Mouse (Mus musculus) limb, embryonic 10.5 days (tissue): ENCODE results near the gene Ddx41. TPM values are rescaled to one million over a fixed set of nuclear protein-coding genes. Genes with fewer than 3 reads are reported as not detected.

Experiments used
- DNase-seq: peaks from one replicate; pipeline ENCODE4 v3.0.0-alpha.2; 2017; ENCODE audit warnings: low spot score
- H3K27ac ChIP-seq: fragments of 300-500 bp; sonication (generic); 2 replicates; pipeline ENCODE4 v1.5.1; 2016; ENCODE audit warnings: mild to moderate bottlenecking
- H3K27me3 ChIP-seq: fragments of 300-500 bp; sonication (generic); 2 replicates; pipeline ENCODE4 v1.6.1; 2016; ENCODE audit warnings: low read depth, mild to moderate bottlenecking; ENCODE audit not compliant: poor library complexity, severe bottlenecking
- H3K36me3 ChIP-seq: fragments of 300-500 bp; sonication (generic); 2 replicates; pipeline ENCODE4 v1.6.1; 2016; ENCODE audit warnings: mild to moderate bottlenecking, moderate library complexity
- H3K4me1 ChIP-seq: fragments of 300-500 bp; sonication (generic); 2 replicates; pipeline ENCODE4 v1.6.1; 2016
- H3K4me3 ChIP-seq: fragments of 300-500 bp; sonication (generic); 2 replicates; pipeline ENCODE4 v1.5.1; 2016; ENCODE audit warnings: mild to moderate bottlenecking, moderate library complexity
- H3K9me3 ChIP-seq: fragments of 300-500 bp; sonication (generic); replicated peaks from 2 replicates; pipeline ENCODE4 v1.6.1; 2016; ENCODE audit warnings: mild to moderate bottlenecking
- WGBS: fragments of 180-500 bp; shearing (Covaris S2); methylation state at CpG from one replicate; pipeline ENCODE4 v1.1.7; 2016; 5-methylcytosine and 5-hydroxymethylcytosine counted together
- polyA plus RNA-seq: library from polyadenylated mRNA; unstranded; fragments of >200 nt; fragmentation: Nextera tagmentation; extraction: Ambion mirVana; gene quantifications from 2 replicates; pipeline ENCODE4 v1.2.1, GENCODE M21; 2016

Ddx41 gene
- polyA plus RNA-seq, 1 experiment from 2014 or later = 94.0 TPM

GRCm38 (mm10) chr13:55495702-55496101 lies 40.8 kb downstream of the Ddx41 start:
- H3K4me3 ChIP-seq = no peak overlapping the region
- no peaks in the 10 kb centered on the region for H3K9me3 ChIP-seq
- 49% methylated on average over 4 of the region's 4 CpGs for WGBS
- H3K27ac ChIP-seq = no peak overlapping the region
- H3K36me3 ChIP-seq = peaks cover 40% of the 10 kb centered on the region
- DNase-seq = no peak
- H3K4me1 ChIP-seq = peaks cover 26% of the 10 kb centered on the region
- H3K27me3 ChIP-seq = peaks cover 10% of the 10 kb centered on the region

- Histone ChIP-seq H3K27ac (no peak overlapping the region), H3K36me3 (peaks cover 34% of the 10 kb centered on the region), H3K9me3 (no peaks in the 10 kb centered on the region), H3K4me3 (no peak overlapping the region), H3K27me3 (peaks cover 10% of the 10 kb centered on the region), H3K4me1 (peaks cover 26% of the 10 kb centered on the region)
- WGBS = 25% methylated on average over 18 of the region's 18 CpGs
- DNase-seq = no peak
These were observed 41.4 kb downstream of the Ddx41 start for GRCm38 (mm10) chr13:55494883-55495621.

- H3K9me3 ChIP-seq = no peaks in the 10 kb centered on the region
- H3K4me3 ChIP-seq = no peak overlapping the region
- H3K36me3 ChIP-seq = peaks cover 27% of the 10 kb centered on the region
- WGBS = 20% methylated on average over 2 of the region's 2 CpGs
- H3K27me3 ChIP-seq = peaks cover 10% of the 10 kb centered on the region
- no peak overlapping the region for H3K27ac ChIP-seq
- no peak for DNase-seq
- peaks cover 26% of the 10 kb centered on the region for H3K4me1 ChIP-seq
These were observed 42.2 kb downstream of the Ddx41 start for GRCm38 (mm10) chr13:55494257-55494656.

GRCm38 (mm10) chr13:55487578-55488498 lies 48.6 kb downstream of the Ddx41 start, which contains the start of gene Dbn1:
TSS of gene Dbn1 (minus strand) at chr13:55488111.
- 2% methylated on average over 73 of the region's 83 CpGs for whole genome bisulfite sequencing
- peaks cover 36% of the 10 kb centered on the region for H3K36me3 ChIP-seq
- H3K27me3 ChIP-seq = no peaks in the 10 kb centered on the region
- H3K27ac ChIP-seq = peak within 1 kb of the TSS; percentile 100
- peak within 1 kb of the TSS; percentile 100 for H3K4me3 ChIP-seq
- peaks cover 56% of the 10 kb centered on the region for H3K4me1 ChIP-seq
- DNase-seq = peak; percentile 86
- H3K9me3 ChIP-seq = no peaks in the 10 kb centered on the region

- under 1% methylated on average over 29 of the region's 29 CpGs for WGBS
- Histone ChIP-seq H3K27me3 (no peaks in the 10 kb centered on the region), H3K4me1 (peaks cover 56% of the 10 kb centered on the region)
These were observed 49.4 kb downstream of the Ddx41 start for GRCm38 (mm10) chr13:55486916-55487577.

GRCm38 (mm10) chr13:55486029-55486794 lies 50.2 kb downstream of the Ddx41 start:
- H3K27me3 ChIP-seq = no peaks in the 10 kb centered on the region
- H3K4me1 ChIP-seq = peaks cover 56% of the 10 kb centered on the region
- DNase-seq = no peak
- peak overlapping the region; percentile 100 for H3K4me3 ChIP-seq
- peak overlapping the region; percentile 100 for H3K27ac ChIP-seq
- no peaks in the 10 kb centered on the region for H3K9me3 ChIP-seq
- WGBS = 43% methylated on average over 14 of the region's 14 CpGs
- peaks cover 53% of the 10 kb centered on the region for H3K36me3 ChIP-seq

More at GRCm38 (mm10) chr13:55486916-55487577, 49.4 kb downstream of the Ddx41 start:
- peak; percentile 76 for DNase-seq
- Histone ChIP-seq H3K27ac (peak overlapping the region; percentile 100), H3K9me3 (no peaks in the 10 kb centered on the region), H3K4me3 (peak overlapping the region; percentile 100), H3K36me3 (peaks cover 44% of the 10 kb centered on the region)

- peaks cover 56% of the 10 kb centered on the region for H3K4me1 ChIP-seq
- WGBS = 36% methylated on average over 7 of the region's 7 CpGs
- H3K36me3 ChIP-seq = peaks cover 69% of the 10 kb centered on the region
- no peak for DNase-seq
- peak overlapping the region; percentile 100 for H3K4me3 ChIP-seq
- H3K27me3 ChIP-seq = no peaks in the 10 kb centered on the region
- H3K27ac ChIP-seq = peak overlapping the region; percentile 57; the same call in 1 of the 2 replicates
- H3K9me3 ChIP-seq = no peaks in the 10 kb centered on the region
These were observed 51.9 kb downstream of the Ddx41 start for GRCm38 (mm10) chr13:55484520-55485088.

- peaks cover 53% of the 10 kb centered on the region for H3K4me1 ChIP-seq
- H3K27ac ChIP-seq = peak overlapping the region; percentile 57; the same call in 1 of the 2 replicates
- DNase-seq = peak; percentile 54
- peak overlapping the region; percentile 3; the same call in 1 of the 2 replicates for H3K4me3 ChIP-seq
- peaks cover 79% of the 10 kb centered on the region for H3K36me3 ChIP-seq
- H3K9me3 ChIP-seq = no peaks in the 10 kb centered on the region
- no peaks in the 10 kb centered on the region for H3K27me3 ChIP-seq
- 67% methylated on average over 15 of the region's 15 CpGs for WGBS
These were observed 52.9 kb downstream of the Ddx41 start for GRCm38 (mm10) chr13:55483593-55483992.

- no peaks in the 10 kb centered on the region for H3K9me3 ChIP-seq
- H3K27ac ChIP-seq = no peak overlapping the region
- no peak for DNase-seq
- H3K36me3 ChIP-seq = peaks cover 83% of the 10 kb centered on the region
- WGBS = 73% methylated on average over 9 of the region's 9 CpGs
- H3K4me1 ChIP-seq = peaks cover 47% of the 10 kb centered on the region
- no peaks in the 10 kb centered on the region for H3K27me3 ChIP-seq
- H3K4me3 ChIP-seq = peak overlapping the region; percentile 3; the same call in 1 of the 2 replicates
These were observed 53.4 kb downstream of the Ddx41 start for GRCm38 (mm10) chr13:55483071-55483470.

GRCm38 (mm10) chr13:55482542-55482941 lies 53.9 kb downstream of the Ddx41 start:
- Histone ChIP-seq H3K9me3 (no peaks in the 10 kb centered on the region), H3K4me1 (peaks cover 44% of the 10 kb centered on the region), H3K27me3 (no peaks in the 10 kb centered on the region), H3K27ac (no peak overlapping the region), H3K4me3 (no peak overlapping the region), H3K36me3 (peaks cover 89% of the 10 kb centered on the region)
- 87% methylated on average over 7 of the region's 7 CpGs for WGBS
- DNase-seq = no peak
